Mouse (Mus musculus): ENCODE data around the gene Tmem117.

DNA sequence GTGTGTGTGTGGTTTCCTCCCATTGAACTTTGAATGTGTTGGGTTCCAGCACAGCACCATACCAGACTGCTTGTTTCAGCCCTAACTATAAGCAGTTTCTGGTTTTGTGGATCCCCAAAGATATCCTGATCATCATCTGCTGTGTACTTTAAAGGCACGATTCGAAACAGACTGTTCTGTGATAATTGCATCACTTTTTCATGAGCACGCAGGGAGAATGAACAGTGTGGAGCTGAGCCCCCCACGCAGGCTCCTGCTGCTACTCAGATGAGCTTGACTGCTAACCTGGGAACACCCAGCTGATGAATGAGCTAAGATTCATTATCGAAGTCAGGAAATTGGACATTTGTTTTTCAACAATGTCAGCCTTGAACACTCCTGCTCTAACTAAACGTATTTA is 230.6 kb downstream of the Tmem117 start:
- TF ChIP-seq CTCF (IDR thresholded peaks at IDR 0.05; ENCODE audit: borderline replicate concordance, insufficient read depth, low read depth, low read length) (no peak), POLR2A (IDR thresholded peaks at IDR 0.05; ENCODE audit: borderline replicate concordance, insufficient read depth, low read length) (no peak)

Data from cerebellum, adult 2 months (tissue).